Mouse (Mus musculus): ENCODE results near the gene Tmem18. TPM values are rescaled to one million over a fixed set of nuclear protein-coding genes. Genes with fewer than 3 reads are reported as not detected.

Tmem18 gene
- 3.9 and 4.1 TPM in 2 replicates for polyA plus RNA-seq (2012; rRNA removed)

DNA sequence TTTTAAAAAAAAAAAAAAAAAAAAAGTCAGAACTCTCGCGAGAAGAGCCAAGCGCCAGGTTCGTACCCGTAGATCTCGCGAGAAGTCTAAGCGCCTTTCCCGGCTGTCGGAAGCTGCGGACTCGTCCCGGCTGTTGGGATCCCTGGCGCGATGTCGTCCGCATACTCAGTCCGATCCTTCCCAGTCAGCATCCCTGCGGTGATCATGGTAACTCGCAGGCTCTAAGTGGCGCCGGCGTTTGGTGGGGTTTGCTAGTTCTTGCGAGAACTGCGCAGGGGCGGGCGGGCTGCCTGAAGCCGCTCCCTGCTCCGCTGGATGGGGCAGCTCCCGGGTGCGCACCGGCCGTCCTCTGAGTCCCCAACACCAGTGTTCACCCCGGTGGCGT lies at the start of gene Tmem18:
Gene Tmem18, plus strand, starts transcription at position 71 of the 385 bp plus-strand sequence.

Other genes with a start within 250 kb of the Tmem18 start
- 0.11 and 0.22 TPM in 2 replicates for gene Sntg2, start 211.1 kb upstream of the Tmem18 start, polyA plus RNA-seq (2012; rRNA removed)